Mouse (Mus musculus) 3T3-L1 (cell line): Measurements from ENCODE around the gene Tmeff1.
"Not testable (repeated sequence)": the region's sequence is repeated elsewhere in the genome, so short reads cannot be mapped to it uniquely, and the experiment has no call there.

Experiments
- DNase-seq: peaks from one replicate; pipeline ENCODE4 v3.0.0-alpha.2; 2015; ENCODE audit warnings: low read depth, low spot score

Tmeff1 gene

GRCm38 (mm10) chr4:48676570-48677185 is 91.7 kb downstream of the Tmeff1 start:
- DNase-seq, result no peak

- no peak for DNase-seq
These were observed 92.3 kb downstream of the Tmeff1 start for GRCm38 (mm10) chr4:48677276-48677675.

GRCm38 (mm10) chr4:48677812-48678211 is 92.8 kb downstream of the Tmeff1 start:
- DNase-seq, result no peak

- no peak for DNase-seq
These were observed 93.8 kb downstream of the Tmeff1 start for GRCm38 (mm10) chr4:48678793-48679192.

GRCm38 (mm10) chr4:48679728-48680127 is 94.8 kb downstream of the Tmeff1 start:
- not testable (repeated sequence) for DNase-seq

GRCm38 (mm10) chr4:48680214-48680613 is 95.2 kb downstream of the Tmeff1 start:
- DNase-seq, result no peak

- peak; percentile 95 for DNase-seq
These were observed 95.8 kb downstream of the Tmeff1 start for GRCm38 (mm10) chr4:48680648-48681343.

GRCm38 (mm10) chr4:48683126-48683525 is 98.2 kb downstream of the Tmeff1 start:
- DNase-seq, result no peak

GRCm38 (mm10) chr4:48683633-48684209 is 98.7 kb downstream of the Tmeff1 start:
- DNase-seq, result not testable (repeated sequence)

- DNase-seq, result no peak
These were observed 99.7 kb downstream of the Tmeff1 start for GRCm38 (mm10) chr4:48684593-48685187.

- no peak for DNase-seq
These were observed 103.2 kb downstream of the Tmeff1 start for GRCm38 (mm10) chr4:48688148-48688547.

- peak; percentile 74 for DNase-seq
These were observed 105.7 kb downstream of the Tmeff1 start for GRCm38 (mm10) chr4:48690640-48691039.

GRCm38 (mm10) chr4:48691793-48692437 is 106.9 kb downstream of the Tmeff1 start:
- peak; percentile 79 for DNase-seq

- no peak for DNase-seq
These were observed 107.8 kb downstream of the Tmeff1 start for GRCm38 (mm10) chr4:48692736-48693292.

- no peak for DNase-seq
These were observed 111.7 kb downstream of the Tmeff1 start for GRCm38 (mm10) chr4:48696706-48697105.

- DNase-seq, result no peak
These were observed 112.3 kb downstream of the Tmeff1 start for GRCm38 (mm10) chr4:48697302-48697701.
